Mouse (Mus musculus) embryo, embryonic 10.5 days (tissue): ENCODE measurements around the gene Gjc3.
A peak's percentile ranks its signal among the peaks of the same experiment; 100 is the strongest.
"Not testable (repeated sequence)": the region's sequence is repeated elsewhere in the genome, so short reads cannot be mapped to it uniquely, and the experiment has no call there.

ENCODE experiments used
- DNase-seq: peaks from one replicate; pipeline ENCODE4 v3.0.0-alpha.2; 2015; ENCODE audit warnings: low spot score

Gjc3 gene

DNA sequence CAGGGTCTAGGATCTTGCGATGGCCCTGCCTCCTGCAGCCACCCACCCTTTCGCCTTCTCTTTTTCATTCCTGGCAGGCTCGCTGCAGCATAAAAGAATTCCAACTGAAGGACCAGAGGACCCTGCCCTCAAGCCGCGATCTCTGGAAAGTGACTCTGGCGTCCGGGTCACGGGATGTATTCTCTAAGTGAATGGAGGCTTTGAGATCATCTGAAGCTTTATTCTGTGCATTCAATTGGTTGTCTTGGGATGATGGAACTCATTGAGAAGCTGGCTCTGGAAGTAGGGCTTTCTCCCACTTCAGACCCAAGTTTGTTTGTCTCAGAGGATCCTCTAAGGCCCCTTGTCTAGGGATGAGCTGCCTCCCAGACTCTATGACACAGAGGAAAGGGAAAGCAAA, at the start of gene Gjc3:
Gjc3 (minus strand) TSS at position 154 of the 400 bp plus-strand sequence.
- DNase-seq: peak; percentile 13

DNA sequence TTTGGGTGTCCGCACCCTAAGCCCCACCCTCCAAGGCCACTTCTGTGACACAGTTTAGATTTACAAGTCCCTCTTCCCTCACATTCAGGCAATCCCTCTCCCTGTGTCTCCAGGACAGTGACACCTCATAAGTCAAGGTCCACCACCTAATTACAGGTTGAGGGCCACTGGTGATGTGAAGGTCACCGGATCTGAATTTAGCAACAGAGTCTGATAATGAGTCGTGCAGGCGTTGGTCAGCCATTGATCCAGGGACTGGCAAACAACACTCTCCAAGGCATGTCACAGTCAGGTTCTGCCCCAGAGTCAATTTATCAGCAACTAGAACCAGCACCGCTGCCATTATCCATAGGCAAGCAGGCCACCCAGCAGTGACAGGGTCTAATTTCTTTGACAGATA, 49.5 kb upstream of the Gjc3 start:
- no peak for DNase-seq

DNA sequence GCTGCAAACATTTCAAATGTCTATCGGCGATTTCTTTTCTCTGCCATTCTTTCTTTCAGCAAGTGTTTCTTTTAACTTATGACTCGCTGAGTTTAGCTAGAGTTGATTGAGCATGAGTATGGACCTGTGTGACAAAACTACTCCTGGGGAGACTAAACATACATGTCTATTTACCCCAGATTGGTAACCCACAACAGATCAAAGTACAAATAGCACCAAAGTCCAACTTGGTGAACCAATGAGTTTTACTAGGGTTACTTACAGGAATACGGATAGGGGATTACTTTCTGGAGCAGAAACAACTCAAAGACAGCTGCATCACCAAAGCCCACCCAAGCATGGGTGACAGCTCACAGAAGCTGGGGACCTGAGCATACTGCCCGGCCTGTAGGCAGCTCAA, 46.5 kb upstream of the Gjc3 start:
- DNase-seq: no peak

DNA sequence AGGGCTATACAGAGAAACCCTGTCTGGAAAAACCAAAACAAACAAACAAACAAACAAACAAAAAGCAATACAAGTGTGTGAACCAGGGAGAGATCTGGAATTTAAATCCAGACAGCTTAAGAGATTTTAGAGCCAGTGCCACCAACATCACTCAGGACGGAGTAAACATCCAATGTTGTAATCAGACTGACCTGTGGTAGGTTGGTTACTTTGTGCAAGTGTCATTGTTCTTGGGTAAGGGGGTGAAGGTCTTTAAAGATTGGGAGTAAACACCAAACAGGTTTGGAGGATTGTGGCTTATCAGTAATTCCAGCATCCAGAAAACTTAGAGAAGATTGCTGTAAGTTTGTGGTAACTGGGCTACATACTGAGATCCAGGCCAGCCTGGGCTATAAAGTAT, 23.5 kb upstream of the Gjc3 start:
- DNase-seq: no peak

DNA sequence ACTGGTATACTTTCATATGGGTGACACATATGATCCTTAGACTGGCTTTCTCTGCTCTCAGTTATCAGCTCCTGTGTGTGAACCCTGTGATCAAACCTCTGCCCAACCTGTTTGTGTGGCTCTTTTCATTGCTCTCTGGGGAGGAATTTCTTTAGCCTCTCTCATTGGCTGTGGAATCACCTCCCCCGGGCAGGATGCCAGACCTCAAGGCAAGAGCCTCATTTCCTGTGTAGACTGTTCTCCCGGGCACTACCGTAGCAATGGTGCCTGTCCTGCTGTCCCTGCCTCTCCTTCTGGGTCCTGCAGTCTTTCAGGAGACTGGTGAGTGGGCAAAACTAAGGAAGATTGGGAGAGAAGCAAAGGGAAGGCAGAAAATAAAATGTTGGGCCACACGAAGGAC, 18.4 kb upstream of the Gjc3 start, which contains the start of gene Azgp1:
Azgp1 (plus strand) TSS at position 221 of the 400 bp plus-strand sequence.
- no peak for DNase-seq

DNA sequence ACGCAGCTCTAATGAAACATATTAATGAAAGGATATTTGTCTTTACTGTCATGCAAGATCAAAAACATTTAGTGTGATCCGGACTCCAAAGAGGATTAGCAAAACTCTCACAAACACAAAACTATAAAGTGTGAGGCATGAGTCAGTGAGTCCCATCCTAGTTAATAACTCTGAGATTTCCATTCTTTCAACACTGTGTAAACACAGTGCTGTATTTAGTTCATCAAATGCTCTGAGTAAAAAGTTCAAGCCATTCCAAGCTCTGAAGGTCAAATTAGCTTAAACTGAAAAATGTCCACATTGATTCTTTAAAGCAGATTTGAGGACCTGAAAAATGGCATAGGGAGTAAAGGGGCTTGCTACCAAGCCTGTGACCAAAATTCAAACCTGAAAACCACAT, 16.2 kb upstream of the Gjc3 start:
- DNase-seq: no peak

DNA sequence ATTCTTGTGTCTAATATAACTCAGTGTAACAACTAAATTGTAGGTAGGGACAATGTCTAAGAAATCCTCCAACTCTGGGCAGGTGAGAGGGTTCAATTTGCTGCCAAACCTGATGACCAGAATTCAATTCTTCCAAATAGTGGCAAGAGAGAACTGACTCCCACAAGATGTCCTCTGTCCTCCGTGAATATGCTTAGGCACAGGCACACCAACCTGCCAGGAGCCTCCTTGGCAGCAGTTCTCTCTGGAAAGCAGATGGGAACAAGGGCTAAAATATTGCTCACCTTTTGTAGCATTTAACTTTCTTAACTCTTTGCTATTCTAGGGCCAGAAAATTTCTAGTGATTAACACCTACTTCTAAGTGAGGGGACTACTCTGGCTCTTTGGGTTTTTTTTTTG, 14.4 kb upstream of the Gjc3 start:
- DNase-seq: no peak

DNA sequence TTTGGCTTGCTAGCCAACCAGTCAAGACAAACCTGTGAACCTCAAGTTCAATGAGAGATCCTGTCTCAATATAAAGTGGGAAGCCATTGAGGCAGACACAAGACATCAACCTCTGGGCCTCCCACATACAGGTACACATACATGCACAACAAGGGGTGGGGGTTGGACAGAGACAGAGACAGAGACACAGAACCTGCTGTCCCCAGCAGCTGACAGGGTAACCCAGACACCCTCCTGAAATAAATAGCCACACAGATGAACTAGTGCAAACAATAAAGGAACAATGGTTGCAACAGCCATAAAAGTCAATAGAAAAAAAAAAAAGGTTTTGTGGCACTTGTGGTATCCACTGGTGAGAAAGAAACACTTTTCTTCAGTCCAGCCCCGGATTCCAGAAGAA, 12.5 kb upstream of the Gjc3 start:
- DNase-seq: no peak

DNA sequence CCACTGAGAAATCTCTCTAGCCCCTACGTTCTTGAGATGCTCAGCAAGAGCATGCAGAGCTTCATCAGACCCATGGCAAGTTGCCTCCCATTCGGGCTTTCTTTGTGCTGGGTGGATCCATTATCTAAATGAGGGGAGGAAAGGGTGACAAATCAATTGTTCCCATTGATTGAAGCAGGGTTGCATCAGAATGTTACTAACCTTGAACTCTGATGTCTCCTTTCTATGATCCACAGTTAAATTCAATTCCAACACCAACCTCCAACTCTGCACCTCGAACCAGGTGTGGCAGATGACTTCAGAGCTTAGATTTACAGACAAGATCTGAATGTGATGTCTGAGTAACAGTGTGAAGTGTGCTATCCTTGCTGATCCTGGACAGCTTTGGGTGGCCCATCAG, 11.8 kb upstream of the Gjc3 start:
- no peak for DNase-seq

DNA sequence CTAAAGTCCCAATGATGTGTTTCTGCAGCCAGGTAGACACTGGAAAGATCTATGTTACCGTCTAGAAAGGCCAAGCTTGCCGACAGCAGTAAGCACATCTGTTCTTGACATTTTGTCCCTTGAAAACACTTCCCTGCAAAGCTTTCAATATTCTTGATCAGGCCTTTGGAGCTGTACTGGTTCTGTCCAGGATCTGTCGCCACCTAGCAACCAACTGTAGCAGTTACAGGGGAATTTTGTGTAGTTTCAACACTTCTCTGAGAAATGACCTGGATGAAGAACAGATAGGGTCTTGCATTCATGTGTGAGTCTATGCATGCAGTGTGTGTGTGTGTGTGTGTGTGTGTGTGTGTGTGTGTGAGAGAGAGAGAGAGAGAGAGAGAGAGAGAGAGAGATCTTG, 10.8 kb upstream of the Gjc3 start:
- DNase-seq: peak; percentile 4

DNA sequence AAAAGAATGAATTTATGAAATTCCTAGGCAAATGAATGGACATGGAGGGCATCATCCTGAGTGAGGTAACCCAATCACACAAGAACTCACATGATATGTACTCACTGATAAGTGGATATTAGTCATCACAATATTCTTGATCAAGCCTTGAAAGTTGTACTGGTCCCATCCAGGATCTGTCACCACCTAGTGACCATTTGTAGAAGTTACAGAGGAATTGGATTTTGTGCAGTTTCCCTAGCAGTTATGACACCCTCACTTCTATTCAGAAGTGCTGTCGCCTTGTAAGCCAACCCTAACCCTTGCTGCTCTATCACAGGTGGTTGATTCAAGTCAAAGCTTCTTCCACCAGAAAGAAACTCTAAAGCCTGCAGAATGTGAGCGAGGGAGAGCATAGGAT, 10.3 kb upstream of the Gjc3 start:
- DNase-seq: no peak

DNA sequence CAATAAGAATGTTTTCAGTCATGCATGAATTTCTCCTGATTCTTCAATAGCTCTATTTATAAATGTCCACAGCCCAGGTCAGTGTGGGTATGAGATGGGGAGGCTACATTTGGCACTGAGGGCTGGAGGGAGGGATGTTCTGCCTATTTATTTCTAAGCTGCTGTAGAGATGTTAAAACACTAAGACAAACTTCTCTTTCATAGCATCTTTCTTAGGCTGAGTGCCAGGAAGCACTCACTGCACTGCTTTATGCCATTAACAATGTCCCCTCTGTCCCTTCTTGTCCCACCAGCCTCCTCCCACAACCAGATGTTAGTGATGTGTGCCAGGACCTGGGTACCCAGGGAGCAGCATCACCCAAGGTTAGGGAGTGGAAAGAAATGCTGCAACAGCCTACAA, 3.6 kb upstream of the Gjc3 start:
- no peak for DNase-seq

DNA sequence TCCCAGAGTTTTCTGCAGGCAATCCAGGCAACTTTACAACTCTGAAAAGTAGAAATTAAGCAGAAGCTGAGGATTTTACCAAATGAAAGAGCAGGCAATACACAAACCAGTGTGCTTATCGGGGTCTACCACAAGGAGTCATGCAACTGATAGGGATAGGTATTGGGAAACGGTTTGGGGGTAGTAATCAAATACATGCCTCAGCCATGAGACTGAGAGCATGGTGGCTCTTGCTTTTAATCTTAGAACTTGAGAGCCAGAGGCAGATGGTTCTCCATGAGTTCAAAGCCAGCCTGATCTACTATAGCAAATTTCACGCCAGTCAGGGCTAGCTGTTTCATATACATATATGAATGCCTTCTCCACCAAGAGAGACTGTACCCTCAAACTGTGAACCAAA, 6.5 kb downstream of the Gjc3 start:
- no peak for DNase-seq

DNA sequence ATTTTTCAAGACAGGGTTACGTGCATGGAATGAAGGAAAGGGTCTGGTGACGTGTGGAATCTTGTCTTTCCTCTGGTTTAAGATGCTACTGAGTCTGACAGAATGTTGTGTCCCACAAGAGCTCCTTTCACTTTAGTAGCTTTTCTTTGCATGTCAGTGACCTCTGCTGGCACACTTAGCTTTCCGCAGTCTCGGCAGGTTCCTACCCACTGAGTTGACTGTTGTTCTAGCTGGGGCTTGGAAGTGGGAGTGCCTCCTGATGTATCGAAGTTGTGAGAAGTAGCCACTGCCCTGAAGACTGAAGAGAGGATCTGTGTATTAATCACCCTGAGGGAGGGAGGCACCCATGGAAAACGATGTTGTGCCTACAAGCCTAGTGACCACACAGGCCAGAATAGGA, 11.7 kb downstream of the Gjc3 start:
- no peak for DNase-seq

DNA sequence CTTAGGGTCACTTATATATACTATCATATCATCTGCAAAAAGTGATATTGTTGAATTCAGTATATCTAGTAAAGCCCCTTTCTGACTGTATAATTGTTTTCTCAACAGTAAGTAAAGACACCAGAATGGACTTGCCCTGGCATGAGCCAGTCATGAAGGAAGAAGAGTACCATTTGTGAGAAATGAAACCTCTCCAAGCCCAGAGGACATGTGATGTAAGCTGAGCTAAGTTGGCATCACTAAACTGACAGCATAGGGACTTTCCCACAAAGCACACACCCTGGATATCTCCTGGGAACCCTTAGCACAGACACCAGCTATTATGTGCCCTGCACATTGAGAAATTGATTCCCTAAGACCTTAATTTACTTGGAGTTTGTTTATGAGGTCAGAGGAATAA, 15.6 kb downstream of the Gjc3 start:
- DNase-seq: no peak

DNA sequence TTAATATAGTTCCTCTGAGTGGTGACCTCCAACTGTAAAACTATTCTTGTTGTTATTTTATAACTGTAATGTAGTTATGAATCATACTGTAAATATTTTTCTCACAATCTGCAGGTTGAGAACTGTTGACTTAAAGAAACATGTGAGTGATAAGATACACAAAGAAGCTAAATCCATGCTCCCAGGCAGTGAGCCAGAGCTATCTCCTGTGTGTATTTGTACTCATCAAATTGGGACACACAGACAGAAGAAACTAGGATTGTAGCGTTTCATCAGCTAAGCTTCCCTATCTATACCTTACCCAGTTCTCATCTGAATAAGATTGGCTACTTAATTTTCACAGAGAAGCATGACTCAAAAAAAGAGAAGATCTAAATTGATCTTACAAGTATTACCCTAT, 19.8 kb downstream of the Gjc3 start:
- DNase-seq: no peak

DNA sequence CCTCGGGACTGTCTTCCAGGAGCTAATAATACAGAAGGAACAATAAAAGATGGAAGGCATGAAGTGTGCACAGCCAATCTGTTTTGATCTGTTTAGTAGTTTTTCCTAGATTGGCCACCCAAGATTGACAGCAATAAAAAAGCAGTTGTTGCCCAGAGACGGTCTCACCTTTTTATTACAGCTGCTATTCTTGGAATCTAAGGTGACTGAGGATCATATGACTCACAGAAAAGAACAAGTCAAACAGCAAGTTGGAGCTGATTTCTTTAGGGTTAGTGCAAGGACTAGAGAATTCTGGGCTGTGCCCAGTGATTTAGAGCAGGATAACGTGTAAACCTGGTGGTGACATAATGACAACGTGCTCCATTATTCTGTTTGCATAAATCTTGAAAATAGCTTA, 21.9 kb downstream of the Gjc3 start:
- no peak for DNase-seq

DNA sequence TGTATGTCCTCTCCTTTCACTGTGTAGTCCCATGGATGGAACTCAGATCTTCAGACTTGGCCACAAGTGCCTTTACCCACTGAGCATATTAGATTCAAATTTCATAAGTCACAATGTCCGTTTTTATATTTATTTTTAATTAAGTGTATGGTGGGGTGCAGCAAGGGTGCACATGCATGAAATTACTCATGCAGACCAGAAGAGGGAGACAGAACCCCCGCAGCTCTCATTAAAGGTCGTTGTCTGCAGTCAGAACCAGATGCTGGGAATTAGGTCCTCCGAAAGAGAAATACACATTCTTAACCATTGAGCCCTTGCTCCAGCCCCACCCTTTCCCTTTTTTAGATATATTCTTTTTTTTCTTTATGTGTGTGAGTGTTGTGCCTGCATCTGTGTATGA, 25.7 kb downstream of the Gjc3 start:
- no peak for DNase-seq

DNA sequence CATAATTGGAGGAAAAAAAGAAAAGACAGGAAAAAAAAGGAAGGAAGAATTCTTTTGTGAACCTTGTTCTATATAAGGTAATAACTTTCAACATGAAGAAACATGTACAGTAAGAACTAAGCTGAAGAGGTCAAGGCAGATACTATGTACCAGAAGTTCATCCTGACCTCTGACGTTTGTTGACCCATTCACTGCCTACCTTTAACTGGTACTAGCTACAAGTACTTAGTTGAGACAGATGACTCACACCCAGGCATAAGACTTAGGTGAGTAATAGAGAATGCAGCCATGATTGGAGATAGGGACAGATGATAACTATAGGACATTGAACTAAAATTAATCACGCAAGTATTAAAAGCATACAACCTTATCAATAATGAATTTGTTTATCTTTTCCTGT, 26.4 kb downstream of the Gjc3 start:
- no peak for DNase-seq

DNA sequence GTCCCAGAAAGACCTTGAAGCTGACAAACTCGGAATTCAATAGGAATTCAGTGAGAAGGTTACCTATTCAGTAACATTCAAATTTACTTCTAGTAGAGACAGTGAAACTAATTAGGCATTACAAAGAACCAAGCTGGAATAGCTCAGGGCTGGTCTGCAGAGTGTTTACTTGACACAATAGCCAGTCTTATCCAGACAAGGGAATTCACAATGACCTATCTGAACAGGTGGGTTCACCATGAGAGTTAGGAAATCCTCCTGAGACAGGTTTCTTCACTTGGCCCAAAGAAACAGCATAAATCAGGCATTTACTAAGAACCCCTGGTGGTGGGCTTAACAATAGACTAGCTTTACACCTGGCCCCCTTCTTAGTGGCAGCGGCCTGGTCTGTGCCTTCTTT, 29.0 kb downstream of the Gjc3 start:
- DNase-seq: not testable (repeated sequence)

DNA sequence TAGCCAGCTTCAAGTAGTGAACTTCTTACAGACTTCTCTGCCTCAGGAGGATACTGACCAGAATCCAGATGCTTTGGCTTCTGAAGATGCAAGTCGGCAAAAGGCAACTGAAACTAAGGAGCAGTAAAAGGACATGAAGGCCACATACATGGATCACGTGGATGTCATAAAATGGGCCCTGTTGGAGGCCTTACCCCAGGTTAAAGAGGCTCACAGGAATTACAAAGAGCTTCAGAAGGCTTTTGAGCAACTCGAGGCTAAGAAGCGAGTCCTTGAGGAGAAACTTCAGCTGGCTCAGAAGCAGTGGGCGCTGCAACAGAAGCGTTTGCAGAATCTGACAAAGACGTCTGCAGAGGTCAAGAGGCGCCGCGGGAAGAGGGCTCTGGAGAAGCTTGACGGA, 34.5 kb downstream of the Gjc3 start:
- DNase-seq: no peak

DNA sequence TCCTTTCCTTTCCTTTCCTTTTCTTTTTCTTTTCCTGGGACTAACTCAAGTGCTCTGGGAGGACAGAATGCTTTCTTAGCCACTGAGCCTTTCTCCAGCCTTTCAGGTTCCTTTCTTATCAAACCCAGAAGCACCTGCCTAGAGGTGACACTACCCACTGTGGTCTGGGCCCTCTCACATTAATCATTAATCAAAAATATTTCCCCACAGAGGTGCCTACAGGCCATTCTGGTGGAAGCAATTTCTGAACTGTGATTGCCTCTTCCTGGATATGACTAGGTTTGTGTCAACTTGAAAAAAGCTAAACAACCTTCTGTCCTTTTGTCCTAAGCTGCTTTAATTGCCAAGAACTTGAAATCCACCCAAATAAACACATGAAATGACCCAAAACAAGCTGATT, 40.7 kb downstream of the Gjc3 start:
- no peak for DNase-seq

DNA sequence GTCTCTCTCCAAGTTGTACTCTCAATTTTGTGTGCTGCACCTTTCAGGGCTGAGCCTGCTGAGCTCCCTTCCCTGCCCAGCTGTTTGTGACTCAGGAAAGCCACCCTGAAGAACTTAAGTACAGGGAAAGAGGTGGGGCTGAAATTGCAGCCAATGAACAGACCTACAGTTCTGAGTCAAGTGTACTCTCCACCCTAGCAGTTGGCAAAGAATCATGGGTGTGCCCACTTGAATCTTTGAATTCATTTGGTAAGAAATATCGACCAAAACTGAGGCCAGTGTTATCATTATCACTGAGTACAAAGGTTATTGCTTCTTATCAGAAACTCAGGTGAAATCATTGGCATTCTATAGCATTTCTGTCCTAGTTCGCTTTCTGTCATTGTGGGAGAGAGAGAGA, 41.4 kb downstream of the Gjc3 start, which contains the start of gene Cyp3a13:
Cyp3a13 (minus strand) TSS at position 88 of the 400 bp plus-strand sequence.
- no peak for DNase-seq

DNA sequence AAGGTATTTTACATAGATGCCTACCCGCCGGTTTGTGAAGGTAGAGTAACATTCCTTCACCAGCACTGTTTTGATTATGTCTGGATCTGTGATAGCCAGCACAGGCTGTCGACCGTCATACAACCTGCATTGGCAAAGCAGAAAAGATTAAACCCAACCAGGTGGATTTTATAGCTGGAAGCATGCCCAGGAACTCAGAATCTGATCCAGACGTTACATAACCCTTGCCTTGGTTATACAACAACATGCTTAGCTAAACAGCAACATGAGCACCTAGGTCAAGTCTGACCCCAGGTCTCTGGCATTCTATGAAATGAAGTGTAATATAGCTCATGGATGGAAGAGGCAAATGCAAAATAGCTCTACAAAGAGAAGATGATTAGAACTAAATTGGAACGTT, 47.3 kb downstream of the Gjc3 start:
- DNase-seq: no peak

DNA sequence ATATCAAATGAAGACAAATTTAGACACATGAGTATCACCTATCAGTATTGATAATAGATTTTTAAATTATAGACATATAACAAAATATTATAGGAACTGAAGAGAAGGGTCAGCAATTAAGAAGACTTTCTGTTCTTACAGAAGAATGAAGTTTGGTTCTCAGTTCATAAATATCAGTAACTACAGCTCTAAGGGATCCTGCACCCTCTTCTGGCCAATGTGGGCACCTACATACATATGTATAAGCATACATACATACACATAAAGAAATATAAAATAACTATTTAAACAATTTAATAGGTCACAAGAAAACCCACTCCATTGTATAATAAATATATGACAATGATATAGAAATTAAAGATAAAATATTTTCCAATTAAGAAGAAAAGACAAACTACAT, 48.4 kb downstream of the Gjc3 start:
- no peak for DNase-seq
